Mouse (Mus musculus) R1 (cell line): ENCODE data around the gene Gtf2ird2.

Experiments used
- DNase-seq: peaks from one replicate; pipeline ENCODE4 v3.0.0-alpha.2; 2018; ENCODE audit warnings: low read depth, low spot score

Gtf2ird2 gene

GRCm38 (mm10) chr5:134182735-134183134, 1.1 kb upstream of the Gtf2ird2 start:
- DNase-seq = no peak

- DNase-seq = peak; percentile 32
These were observed 657 bp upstream of the Gtf2ird2 start for GRCm38 (mm10) chr5:134183162-134183561.

- no peak for DNase-seq
These were observed 2.2 kb downstream of the Gtf2ird2 start for GRCm38 (mm10) chr5:134186059-134186458.

GRCm38 (mm10) chr5:134186961-134187731, 3.3 kb downstream of the Gtf2ird2 start:
- peak; percentile 87 for DNase-seq

GRCm38 (mm10) chr5:134188571-134188970, 4.8 kb downstream of the Gtf2ird2 start:
- no peak for DNase-seq

- DNase-seq = no peak
These were observed 9.8 kb downstream of the Gtf2ird2 start for GRCm38 (mm10) chr5:134193664-134194063.

- no peak for DNase-seq
These were observed 22.9 kb downstream of the Gtf2ird2 start for GRCm38 (mm10) chr5:134206721-134207120.

- DNase-seq = no peak
These were observed 26.2 kb downstream of the Gtf2ird2 start for GRCm38 (mm10) chr5:134209931-134210554.

- no peak for DNase-seq
These were observed 30.4 kb downstream of the Gtf2ird2 start for GRCm38 (mm10) chr5:134214021-134214806.

GRCm38 (mm10) chr5:134217900-134218299, 34.1 kb downstream of the Gtf2ird2 start:
- DNase-seq = no peak

GRCm38 (mm10) chr5:134221278-134221677, 37.5 kb downstream of the Gtf2ird2 start:
- no peak for DNase-seq

- no peak for DNase-seq
These were observed 37.9 kb downstream of the Gtf2ird2 start for GRCm38 (mm10) chr5:134221708-134222150.

- DNase-seq = no peak
These were observed 41.5 kb downstream of the Gtf2ird2 start for GRCm38 (mm10) chr5:134225110-134225901.

- DNase-seq = no peak
These were observed 43.1 kb downstream of the Gtf2ird2 start for GRCm38 (mm10) chr5:134226946-134227345.

- peak; percentile 68 for DNase-seq
These were observed 43.9 kb downstream of the Gtf2ird2 start for GRCm38 (mm10) chr5:134227574-134228248.

GRCm38 (mm10) chr5:134228249-134228638, 44.4 kb downstream of the Gtf2ird2 start:
- DNase-seq = no peak

- no peak for DNase-seq
These were observed 45.6 kb downstream of the Gtf2ird2 start, which contains the start of gene Ncf1 for GRCm38 (mm10) chr5:134229391-134229790. Gene Ncf1, minus strand, starts transcription at chr5:134229625.

- no peak for DNase-seq
These were observed 47.6 kb downstream of the Gtf2ird2 start for GRCm38 (mm10) chr5:134231376-134231775.

- no peak for DNase-seq
These were observed 48.3 kb downstream of the Gtf2ird2 start for GRCm38 (mm10) chr5:134232111-134232510.

GRCm38 (mm10) chr5:134232568-134232967, 48.7 kb downstream of the Gtf2ird2 start:
- no peak for DNase-seq

- no peak for DNase-seq
These were observed 49.4 kb downstream of the Gtf2ird2 start for GRCm38 (mm10) chr5:134233244-134233651.
